Mouse (Mus musculus) T-cell, adult 2 months (primary cell): ENCODE data around the gene Dync1li2.

Experiments used
- DNase-seq: peaks from one replicate; pipeline ENCODE4 v3.0.0; 2022; ENCODE audit warnings: low spot score

Dync1li2 gene

GRCm38 (mm10) chr8:104380961-104381411 lies 61.9 kb downstream of the Dync1li2 start:
- no peak for DNase-seq

- no peak for DNase-seq
Observed at GRCm38 (mm10) chr8:104380269-104380668, 62.6 kb downstream of the Dync1li2 start.

- DNase-seq = no peak
Observed at GRCm38 (mm10) chr8:104379301-104379836, 63.5 kb downstream of the Dync1li2 start.

GRCm38 (mm10) chr8:104376669-104377068 lies 66.2 kb downstream of the Dync1li2 start:
- no peak for DNase-seq

- no peak for DNase-seq
Observed at GRCm38 (mm10) chr8:104375959-104376358, 66.9 kb downstream of the Dync1li2 start.

- no peak for DNase-seq
Observed at GRCm38 (mm10) chr8:104374864-104375846, 67.7 kb downstream of the Dync1li2 start.

- no peak for DNase-seq
Observed at GRCm38 (mm10) chr8:104374269-104374668, 68.6 kb downstream of the Dync1li2 start.

GRCm38 (mm10) chr8:104373779-104374178 lies 69.1 kb downstream of the Dync1li2 start:
- DNase-seq = no peak

- DNase-seq = no peak
Observed at GRCm38 (mm10) chr8:104371121-104371520, 71.7 kb downstream of the Dync1li2 start.

- DNase-seq = no peak
Observed at GRCm38 (mm10) chr8:104370071-104370470, 72.8 kb downstream of the Dync1li2 start.

GRCm38 (mm10) chr8:104369591-104369990 lies 73.3 kb downstream of the Dync1li2 start:
- DNase-seq = no peak
